Mouse (Mus musculus) hematopoietic stem cell, adult 5-6 weeks (primary cell): ENCODE data around the gene Piezo1. TPM values are rescaled to one million over a fixed set of nuclear protein-coding genes. Genes with fewer than 3 reads are reported as not detected.

ENCODE experiments used
- ATAC-seq, 2 experiments: fragments of 125-278 bp in 1 of 2; replicated peaks in 1 of 2; 2 replicates each; pipeline ENCODE4 v1.8.0; 2016 to 2017; ENCODE audit warnings: inconsistent platforms in 2 of 2, mild to moderate bottlenecking in 2 of 2, moderate number of reproducible peaks in 2 of 2, low read depth in 1 of 2, moderate TSS enrichment in 1 of 2; ENCODE audit not compliant: low FRiP score in 2 of 2, poor library complexity in 2 of 2, severe bottlenecking in 2 of 2, insufficient read depth in 1 of 2, low TSS enrichment in 1 of 2
- total RNA-seq: library from RNA; stranded (forward); fragments of 172-1452, 232-1000 nt; gene quantifications from 2 replicates; pipeline ENCODE4 v1.2.3, GENCODE M21; 2017

Piezo1 gene
- total RNA-seq, 1 experiment from 2014 or later = 23.6 TPM

- ATAC-seq = no peak
Measured at GRCm38 (mm10) chr8:122451161-122451703, 99.9 kb downstream of the Piezo1 start.

GRCm38 (mm10) chr8:122445203-122445602 is 105.9 kb downstream of the Piezo1 start:
- ATAC-seq = no peak

GRCm38 (mm10) chr8:122444058-122444748 is 106.9 kb downstream of the Piezo1 start:
- peak; percentile 4 to 8; a peak in 1 of 4 replicates for ATAC-seq

DNA sequence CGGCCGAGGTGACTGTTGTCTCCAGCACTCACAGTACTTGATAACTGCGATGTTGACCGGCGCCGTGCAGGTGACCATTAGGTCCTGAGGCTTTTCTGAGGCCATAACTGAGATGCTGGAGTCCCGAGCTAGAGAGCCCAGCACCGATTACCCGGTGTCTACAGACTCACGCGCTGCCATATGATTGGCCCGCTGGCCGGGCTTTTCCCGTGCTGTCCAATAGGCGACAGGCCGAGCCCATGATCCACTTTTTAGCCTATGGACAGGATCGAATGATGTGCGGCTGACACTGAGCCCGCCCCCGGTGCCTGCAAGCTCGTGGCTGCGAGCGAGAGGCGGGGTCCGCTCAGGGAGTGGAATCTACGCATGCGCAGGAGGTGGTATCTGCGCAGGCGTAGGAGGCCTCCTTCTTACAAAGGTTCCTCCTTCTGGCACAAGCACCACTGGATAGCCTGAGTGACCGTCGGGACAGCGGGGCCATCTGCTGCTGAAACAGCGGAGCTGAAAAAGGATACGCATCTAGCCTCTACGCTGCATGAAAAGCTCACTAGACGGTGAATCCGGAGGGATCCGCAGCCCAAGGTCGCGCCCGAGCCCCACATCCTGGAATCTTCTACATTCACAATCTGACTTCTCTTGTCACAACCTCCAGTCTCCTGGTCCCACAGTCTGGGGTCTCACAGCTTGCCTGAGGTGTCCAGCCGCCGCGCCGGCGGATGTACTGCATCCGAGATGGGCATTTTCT is 107.7 kb downstream of the Piezo1 start, which contains the start of gene Mvd:
Gene Mvd (minus strand): TSS at position 161 of the 745 bp plus-strand sequence.
- ATAC-seq = peak; percentile 94 to 97

DNA sequence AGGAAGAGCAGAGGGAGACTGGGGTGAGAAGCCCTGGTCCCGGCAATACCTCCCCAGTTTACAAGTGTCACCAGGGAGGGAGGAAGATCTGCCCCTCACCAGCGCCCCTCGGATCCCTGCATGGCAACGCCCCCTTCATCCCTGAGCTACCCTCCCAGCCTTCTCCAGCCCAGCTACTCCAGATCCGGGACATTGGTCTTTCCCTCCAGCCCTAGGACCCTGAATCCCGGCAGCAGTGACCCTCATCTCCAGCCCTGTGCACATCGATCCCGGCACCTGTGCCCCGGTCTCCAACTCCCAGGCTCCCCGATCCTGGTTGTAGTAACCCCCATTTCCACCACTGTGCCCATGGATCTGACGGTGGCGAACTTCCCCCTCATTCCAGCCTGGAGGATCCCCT is 108.3 kb downstream of the Piezo1 start:
- no peak for ATAC-seq

DNA sequence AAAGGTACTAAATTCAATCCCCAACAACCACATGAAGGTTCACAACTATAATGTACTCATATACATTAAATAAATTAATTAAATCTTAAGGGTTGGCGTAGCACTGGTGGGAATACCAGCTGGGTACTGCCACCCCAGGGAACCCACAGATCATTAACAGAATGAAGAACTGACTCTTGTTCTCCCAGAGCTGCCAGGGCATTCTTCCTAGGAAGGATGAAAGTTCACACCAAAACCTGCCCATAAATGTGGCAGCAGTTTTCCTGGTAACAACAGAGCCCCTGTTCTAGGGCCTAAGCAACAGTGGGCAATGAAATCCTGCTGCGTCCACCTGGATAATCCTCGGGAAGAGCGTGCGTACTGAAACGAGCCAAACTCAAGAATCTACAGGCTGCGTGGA is 108.8 kb downstream of the Piezo1 start:
- ATAC-seq = no peak

DNA sequence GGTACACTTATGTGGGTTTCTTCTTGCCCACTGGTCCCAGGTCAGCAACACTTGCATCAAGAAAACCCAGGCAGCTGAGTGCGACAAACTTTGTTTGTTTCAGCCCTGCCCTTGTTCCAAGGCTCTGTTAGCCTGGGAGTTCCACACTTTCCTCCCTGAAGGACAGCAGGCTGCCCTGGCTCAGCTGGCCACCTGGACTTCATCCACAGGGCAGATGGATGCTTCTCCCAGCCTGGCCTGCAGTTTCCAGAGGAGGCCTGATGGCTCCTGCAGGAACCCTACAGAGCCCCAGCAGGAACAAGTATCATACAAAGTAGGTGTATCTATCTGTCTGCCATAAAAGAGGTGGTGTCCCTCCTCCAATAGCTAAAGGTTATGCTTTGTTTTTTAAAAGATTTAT is 109.8 kb downstream of the Piezo1 start:
- no peak for ATAC-seq

- no peak for ATAC-seq
Measured at GRCm38 (mm10) chr8:122439336-122439735, 111.8 kb downstream of the Piezo1 start.

DNA sequence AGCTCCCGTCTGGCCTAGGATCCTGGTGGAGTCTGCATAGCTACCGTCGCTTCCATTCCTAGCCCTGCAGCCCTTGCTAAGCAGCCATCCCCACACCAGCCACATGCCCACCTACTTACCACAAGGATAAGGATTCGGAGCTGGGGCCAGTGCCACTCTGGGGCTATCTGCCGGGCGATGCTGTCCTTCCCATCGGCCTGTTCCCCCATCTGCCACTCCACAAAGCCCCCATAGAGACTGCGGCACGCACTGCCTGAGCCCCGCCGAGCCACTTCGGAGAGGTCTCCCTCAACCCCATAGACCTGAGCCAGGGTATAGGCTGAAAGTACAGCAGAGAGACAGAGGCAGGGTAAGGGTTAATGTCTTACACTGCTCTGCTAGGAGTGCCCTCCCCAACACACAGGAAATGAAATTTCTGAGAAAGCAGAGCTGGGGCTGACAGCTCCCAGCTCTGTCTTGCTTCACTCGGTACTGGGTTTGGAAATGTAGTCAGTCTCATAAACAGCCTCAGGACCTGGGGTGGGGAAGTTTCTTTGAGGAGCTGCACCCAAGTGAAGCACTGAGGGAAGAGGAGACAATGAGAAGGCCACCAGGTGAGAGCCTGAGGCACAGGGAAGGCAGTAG is 113.3 kb downstream of the Piezo1 start:
- ATAC-seq = peak; percentile 25 to 42; a peak in 2 of 4 replicates

DNA sequence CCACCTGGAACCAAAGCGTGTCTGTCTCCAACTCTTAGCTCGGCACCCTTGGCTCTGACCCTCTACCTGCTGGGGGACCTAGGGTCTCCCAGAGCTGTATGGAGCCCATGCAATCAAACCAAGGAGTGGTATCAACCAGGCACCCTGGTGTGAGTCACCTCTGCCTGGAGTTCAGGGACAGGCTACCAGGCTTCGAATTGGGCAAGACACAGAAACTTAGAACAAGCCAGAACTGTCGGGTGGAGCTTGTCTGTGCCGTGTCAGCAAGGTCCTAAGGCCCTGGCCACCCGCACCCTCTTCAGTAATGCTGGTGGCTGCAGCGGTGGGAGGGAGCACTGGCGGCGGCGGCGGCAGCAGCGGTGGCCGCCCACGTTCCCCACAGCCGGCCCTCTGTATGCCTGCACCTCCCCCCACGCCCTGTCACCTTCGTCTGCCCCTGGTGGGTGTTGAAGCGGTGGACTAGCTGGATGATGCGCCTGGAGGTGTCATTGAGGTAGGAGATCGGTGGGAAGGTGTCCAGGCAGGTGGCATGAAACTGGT is 114.5 kb downstream of the Piezo1 start:
- no peak for ATAC-seq

DNA sequence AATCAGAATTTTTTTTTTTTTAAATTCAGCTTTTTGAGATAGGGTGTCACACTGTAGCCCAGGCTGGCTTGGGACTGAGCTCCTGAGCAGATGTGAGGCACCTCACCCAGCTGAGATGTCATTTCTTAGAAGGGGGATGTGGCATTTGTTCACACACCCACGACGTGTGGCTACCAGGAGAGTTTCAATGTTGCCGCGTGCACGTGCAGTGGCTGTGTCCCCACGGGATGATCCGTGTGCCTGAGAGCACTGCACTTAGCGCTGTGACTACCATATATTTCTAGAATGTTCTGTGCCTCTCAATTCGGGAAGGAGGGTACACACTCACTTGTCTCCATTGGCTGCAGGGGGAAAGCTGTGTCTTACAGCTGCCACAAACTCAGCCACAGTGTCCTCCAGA is 115.0 kb downstream of the Piezo1 start:
- ATAC-seq = no peak

DNA sequence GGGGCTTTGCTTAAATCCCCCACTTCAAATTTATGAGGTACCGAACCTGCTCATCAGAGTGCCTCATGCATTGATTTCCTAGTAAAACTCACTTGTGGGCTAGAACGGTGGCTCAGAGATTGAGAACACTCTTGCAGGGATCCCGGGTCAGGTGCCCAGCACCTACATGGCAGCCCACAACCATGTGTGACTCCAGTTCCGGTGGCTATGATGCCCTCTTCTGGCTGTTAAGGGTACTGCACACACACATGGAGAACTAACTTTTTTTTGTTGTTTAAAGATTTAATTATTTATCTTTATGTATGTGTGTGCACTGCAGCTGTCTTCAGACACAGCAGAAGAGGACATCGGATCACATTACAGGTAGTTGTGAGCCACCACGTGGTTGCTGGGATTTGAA is 115.8 kb downstream of the Piezo1 start:
- ATAC-seq = no peak

DNA sequence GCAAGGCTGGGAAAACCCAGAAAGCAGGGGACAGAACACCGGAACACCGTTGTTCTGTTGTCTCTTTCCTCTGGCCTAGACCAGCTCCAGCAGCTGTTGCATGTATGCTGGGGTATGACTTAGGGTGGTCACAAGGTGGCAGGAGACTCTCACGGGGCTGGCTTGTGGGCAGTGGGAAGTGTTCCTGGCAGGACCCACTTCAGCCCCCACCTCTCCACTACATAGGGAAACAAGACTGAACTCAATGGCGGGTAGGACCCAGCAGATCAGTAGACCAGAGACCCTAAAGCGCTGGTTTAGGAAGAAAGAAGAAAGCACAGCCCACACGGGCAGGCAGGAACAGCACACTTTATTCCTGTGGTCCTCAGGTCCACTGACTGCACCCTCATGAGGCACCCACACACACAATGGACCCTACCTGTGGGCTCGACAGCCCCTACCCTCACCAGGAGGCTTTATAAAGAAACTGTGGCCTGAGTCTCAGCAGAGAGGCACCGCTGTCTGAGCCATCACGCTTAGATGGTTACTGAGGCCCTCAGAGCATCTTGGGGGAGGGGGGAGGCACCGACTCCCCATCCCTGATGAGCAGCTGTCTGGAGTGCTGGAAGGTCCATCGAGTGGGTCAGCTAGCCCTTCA is 117.7 kb downstream of the Piezo1 start:
- peak; percentile 13 to 27; a peak in 2 of 4 replicates for ATAC-seq

DNA sequence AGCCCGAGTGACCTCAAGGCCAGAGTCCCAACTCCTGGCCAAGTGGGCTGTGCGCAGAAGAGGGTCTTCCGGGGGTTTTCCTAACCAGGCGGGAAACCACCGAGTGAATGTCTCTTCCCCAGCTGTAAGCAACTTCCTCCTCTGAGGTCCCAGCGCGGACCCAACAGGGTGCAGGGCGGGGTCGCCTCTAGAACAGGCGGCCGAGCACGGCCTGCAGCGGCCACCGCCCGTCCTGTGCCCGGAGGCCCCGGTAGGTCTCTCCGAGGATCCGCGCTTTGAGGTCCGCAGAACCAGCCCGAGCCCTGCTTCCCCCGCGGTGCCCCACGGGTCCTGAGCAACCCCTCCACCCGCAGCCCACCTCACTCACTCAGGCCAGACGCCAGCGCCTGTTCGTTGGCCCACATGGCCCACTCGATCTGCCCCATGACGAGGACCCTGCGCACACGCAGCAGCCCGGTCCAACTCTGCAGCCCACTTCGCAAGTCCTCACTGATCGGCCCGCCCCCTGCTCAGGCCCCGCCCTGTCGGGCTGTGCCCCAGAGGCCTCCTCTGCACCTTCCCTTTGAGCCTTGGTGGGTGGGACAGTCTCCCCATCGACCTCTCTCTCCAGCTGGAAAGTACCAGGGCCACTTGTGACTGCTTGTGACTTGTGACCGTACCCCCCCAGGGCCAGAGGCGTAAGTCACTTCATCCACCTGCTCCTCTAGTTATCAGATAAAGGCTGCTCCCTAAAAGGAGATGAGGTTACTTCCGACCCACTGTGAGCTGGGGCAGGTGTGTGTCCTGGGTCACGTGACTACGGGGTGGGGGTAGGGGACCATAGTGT is 118.5 kb downstream of the Piezo1 start, which contains the start of gene Cyba:
Gene Cyba (minus strand): TSS at position 488 of the 826 bp plus-strand sequence.
- peak; percentile 64 to 71 for ATAC-seq
